Mouse (Mus musculus) kidney, adult 2 months (tissue): ENCODE data around the gene Gsdma2.

Source experiments
- CTCF ChIP-seq: fragments of 200-500 bp; conservative IDR thresholded peaks from 2 replicates; pipeline ENCODE4 v1.5.1; 2011; ENCODE audit warnings: low read depth, mild to moderate bottlenecking, control low read depth, low read length, moderate library complexity, mixed read lengths; ENCODE audit not compliant: insufficient read depth, insufficient read length
- POLR2A ChIP-seq: fragments of 200-500 bp; IDR thresholded peaks from one replicate; pipeline ENCODE4 v1.6.1; 2011; ENCODE audit warnings: low read depth, low read length, control low read depth

DNA sequence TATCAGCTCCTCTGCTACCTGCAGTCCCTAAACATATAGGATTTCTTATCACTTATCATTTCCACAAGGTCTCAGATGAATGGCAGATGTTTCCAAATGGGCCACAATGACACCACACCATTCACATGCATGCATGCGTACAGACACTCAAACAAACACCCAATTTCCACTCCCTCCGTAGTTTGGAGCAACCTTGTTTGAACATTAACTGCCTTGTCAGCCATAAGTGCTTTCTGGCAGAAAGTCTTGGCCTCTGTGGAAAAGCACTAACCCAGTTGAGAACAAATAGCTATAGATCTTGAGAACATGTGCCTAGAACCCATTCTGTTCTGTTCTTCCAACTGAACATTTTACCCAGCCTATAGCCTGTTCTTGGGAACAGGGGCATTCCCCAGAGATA, 613 bp upstream of the Gsdma2 start:
- TF ChIP-seq CTCF (no peak), POLR2A (no peak)
